Mouse (Mus musculus) erythroid progenitor cell, adult 5-6 weeks (primary cell): Measurements from ENCODE around the gene Hist2h4. TPM values are rescaled to one million over a fixed set of nuclear protein-coding genes. Genes with fewer than 3 reads are reported as not detected.
A peak's percentile ranks its signal among the peaks of the same experiment; 100 is the strongest.
"Not testable (repeated sequence)": the region's sequence is repeated elsewhere in the genome, so short reads cannot be mapped to it uniquely, and the experiment has no call there.

Experiments used
- ATAC-seq: replicated peaks from 2 replicates; pipeline ENCODE4 v1.8.0; 2016; ENCODE audit warnings: moderate number of reproducible peaks, mild to moderate bottlenecking, moderate TSS enrichment, inconsistent platforms; ENCODE audit not compliant: poor library complexity, low FRiP score, severe bottlenecking
- total RNA-seq, 2 experiments: library from RNA; stranded (forward) in 1 of 2; stranded (reverse) in 1 of 2; fragments of 150-400 nt in 1 of 2; fragments of 186-747, 209-891 nt in 1 of 2; gene quantifications; 2 replicates each; pipeline versions ENCODE4 v1.2.3 to v1.2.4; 2015 to 2017; ENCODE audit warnings: low replicate concordance in 2 of 2

The Hist2h4 gene
- total RNA-seq, 2 experiments from 2014 or later, result 543 to 928 TPM

GRCm38 (mm10) chr3:96269511-96270474 lies 6.7 kb upstream of the Hist2h4 start, which contains the start of gene Hist2h2bb:
Gene Hist2h2bb, plus strand, starts transcription at chr3:96269752.
- peak; percentile 80 for ATAC-seq

- not testable (repeated sequence) for ATAC-seq
Measured at GRCm38 (mm10) chr3:96268776-96269378, 5.8 kb upstream of the Hist2h4 start.

- peak; percentile 58 for ATAC-seq
Measured at GRCm38 (mm10) chr3:96268051-96268775, 5.1 kb upstream of the Hist2h4 start, which contains the start of gene Hist2h3b. Gene Hist2h3b, plus strand, starts transcription at chr3:96268654.

GRCm38 (mm10) chr3:96267541-96267940 lies 4.4 kb upstream of the Hist2h4 start:
- no peak for ATAC-seq

GRCm38 (mm10) chr3:96266132-96266710 lies 3.1 kb upstream of the Hist2h4 start:
- ATAC-seq, result no peak

GRCm38 (mm10) chr3:96264404-96264949 lies 1.4 kb upstream of the Hist2h4 start:
- ATAC-seq, result no peak

- peak; percentile 6 for ATAC-seq
Measured at GRCm38 (mm10) chr3:96263558-96264403, 670 bp upstream of the Hist2h4 start.

- ATAC-seq, result peak; percentile 79
Measured at GRCm38 (mm10) chr3:96262216-96262875, 765 bp downstream of the Hist2h4 start.

GRCm38 (mm10) chr3:96261623-96262022 lies 1.5 kb downstream of the Hist2h4 start:
- no peak for ATAC-seq

- ATAC-seq, result no peak
Measured at GRCm38 (mm10) chr3:96260220-96260619, 2.9 kb downstream of the Hist2h4 start.

GRCm38 (mm10) chr3:96257190-96257589 lies 5.9 kb downstream of the Hist2h4 start:
- ATAC-seq, result no peak

- ATAC-seq, result no peak
Measured at GRCm38 (mm10) chr3:96255926-96256593, 7.1 kb downstream of the Hist2h4 start.

- peak; percentile 90 for ATAC-seq
Measured at GRCm38 (mm10) chr3:96254683-96255355, 8.3 kb downstream of the Hist2h4 start.

GRCm38 (mm10) chr3:96251787-96252186 lies 11.3 kb downstream of the Hist2h4 start:
- ATAC-seq, result no peak

- no peak for ATAC-seq
Measured at GRCm38 (mm10) chr3:96250890-96251289, 12.2 kb downstream of the Hist2h4 start.

GRCm38 (mm10) chr3:96249034-96249345 lies 14.1 kb downstream of the Hist2h4 start:
- ATAC-seq, result no peak
